Mouse (Mus musculus): ENCODE measurements at regions not wholly inside any gene's neighbourhood (a gene's known extent, or its start where the extent isn't known, plus 50 kb on each side); places are given as distances from the start of the nearest gene placed in this dataset.

DNA sequence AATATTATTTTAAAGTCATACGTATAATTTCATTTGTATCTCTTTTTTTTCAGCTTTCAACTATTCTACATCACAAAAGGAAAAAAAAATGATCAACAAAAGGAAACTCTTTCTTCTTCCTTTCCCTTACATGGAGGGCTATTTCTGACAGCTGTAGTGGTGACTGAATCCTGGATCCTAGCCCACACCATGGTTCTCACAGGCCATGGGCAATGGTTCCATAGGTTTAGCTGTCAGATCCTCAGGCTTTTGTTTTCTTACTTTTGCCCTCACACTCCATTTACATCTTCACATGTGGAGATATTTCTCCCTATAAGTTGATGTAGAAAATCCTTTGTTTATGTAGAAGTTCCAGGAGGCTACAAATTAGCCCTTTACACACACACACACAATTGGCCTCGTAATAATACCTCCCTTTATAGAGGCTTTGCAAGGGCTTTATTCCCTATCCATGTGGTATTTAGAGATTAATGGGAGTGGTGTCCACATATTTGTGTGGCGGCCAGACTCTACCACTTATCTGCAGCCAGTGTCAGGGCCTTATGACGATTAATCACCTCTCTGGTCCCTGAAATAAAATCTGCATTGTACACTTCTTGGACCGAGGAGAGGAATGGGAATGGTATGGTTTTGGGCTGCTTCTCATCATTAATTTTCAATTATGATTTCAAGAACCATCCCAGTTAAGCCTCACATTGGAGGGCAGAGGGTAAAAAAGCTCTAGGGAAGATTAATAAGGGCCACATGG is 1057.0 kb downstream of the Flrt2 start:
- Histone ChIP-seq H3K4me3 (ENCODE audit: low read length) (no peak overlapping the region), H3K4me1 (replicated peaks; ENCODE audit: control insufficient read depth, insufficient read depth, low read length) (no peaks in the 10 kb centered on the region), H3K9me3 (ENCODE audit: control insufficient read depth, low read length) (no peaks in the 10 kb centered on the region), H3K36me3 (ENCODE audit: control insufficient read depth, insufficient read depth, low read length) (no peaks in the 10 kb centered on the region), H3K27ac (ENCODE audit: low read length) (peak overlapping the region; percentile 13; the same call in 1 of the 2 replicates), H3K4me2 (ENCODE audit: low read depth, low read length) (no peak overlapping the region), H3K27me3 (ENCODE audit: control insufficient read depth, insufficient read depth, low read depth, low read length) (no peaks in the 10 kb centered on the region), H3K9ac (ENCODE audit: low read length) (no peak overlapping the region)
- 34% methylated on average over 5 of the region's 5 CpGs for WGBS
- peak; percentile 90 for ATAC-seq (ENCODE audit: low read depth)

DNA sequence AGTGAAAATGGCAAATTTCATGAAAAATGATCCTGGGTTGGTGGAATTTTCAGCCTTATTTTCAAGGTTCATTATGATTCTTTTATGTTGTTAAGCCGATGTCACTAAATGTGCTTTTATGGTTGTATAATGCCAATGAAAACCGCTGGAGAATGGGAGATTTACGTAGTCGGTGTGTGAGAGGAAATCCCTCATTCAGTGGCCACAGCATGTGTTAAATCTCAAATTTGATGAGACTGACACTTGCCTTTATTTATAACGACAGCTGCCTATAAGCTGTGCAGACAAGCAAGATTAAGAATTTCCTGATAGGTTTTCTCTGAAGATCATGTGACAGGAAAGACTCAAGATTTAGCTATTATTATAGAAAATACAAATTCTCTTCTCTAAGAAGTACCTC is 1062.7 kb downstream of the Flrt2 start:
- Histone ChIP-seq H3K27me3 (ENCODE audit: control insufficient read depth, insufficient read depth, low read depth, low read length) (no peaks in the 10 kb centered on the region), H3K9me3 (ENCODE audit: control insufficient read depth, low read length) (no peaks in the 10 kb centered on the region), H3K4me2 (ENCODE audit: low read depth, low read length) (no peak overlapping the region), H3K4me3 (ENCODE audit: low read length) (no peak overlapping the region), H3K4me1 (replicated peaks; ENCODE audit: control insufficient read depth, insufficient read depth, low read length) (no peaks in the 10 kb centered on the region), H3K9ac (ENCODE audit: low read length) (no peak overlapping the region), H3K27ac (ENCODE audit: low read length) (no peak overlapping the region), H3K36me3 (ENCODE audit: control insufficient read depth, insufficient read depth, low read length) (no peaks in the 10 kb centered on the region)
- no peak for ATAC-seq (ENCODE audit: low read depth)
- 75% methylated on average over 5 of the region's 5 CpGs for WGBS

DNA sequence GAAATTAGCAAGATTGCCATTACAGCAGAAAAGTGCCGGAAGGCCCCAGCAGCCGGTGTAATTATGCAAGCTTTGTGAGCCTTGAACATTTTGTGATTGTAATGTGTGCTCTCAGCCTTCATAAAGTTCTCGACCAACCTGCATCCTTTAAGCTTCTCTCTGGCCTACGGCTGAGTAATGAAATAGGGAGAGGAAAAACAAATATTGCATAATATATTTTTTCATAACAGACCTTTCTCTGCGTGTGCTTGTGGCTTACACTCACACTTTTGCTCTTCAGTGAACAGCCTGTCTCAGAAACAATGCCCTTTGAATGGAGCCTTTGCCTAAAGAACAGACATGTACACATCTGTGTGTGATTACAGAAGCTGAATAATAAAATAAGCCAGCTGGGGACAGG is 1071.1 kb downstream of the Flrt2 start:
- Histone ChIP-seq H3K4me2 (ENCODE audit: low read depth, low read length) (no peak overlapping the region), H3K36me3 (ENCODE audit: control insufficient read depth, insufficient read depth, low read length) (no peaks in the 10 kb centered on the region), H3K9me3 (ENCODE audit: control insufficient read depth, low read length) (no peaks in the 10 kb centered on the region), H3K9ac (ENCODE audit: low read length) (no peak overlapping the region), H3K27me3 (ENCODE audit: control insufficient read depth, insufficient read depth, low read depth, low read length) (no peaks in the 10 kb centered on the region), H3K4me1 (replicated peaks; ENCODE audit: control insufficient read depth, insufficient read depth, low read length) (no peaks in the 10 kb centered on the region), H3K4me3 (ENCODE audit: low read length) (no peak overlapping the region), H3K27ac (ENCODE audit: low read length) (no peak overlapping the region)
- no peak for ATAC-seq (ENCODE audit: low read depth)
- WGBS = 45% methylated on average over 5 of the region's 5 CpGs

DNA sequence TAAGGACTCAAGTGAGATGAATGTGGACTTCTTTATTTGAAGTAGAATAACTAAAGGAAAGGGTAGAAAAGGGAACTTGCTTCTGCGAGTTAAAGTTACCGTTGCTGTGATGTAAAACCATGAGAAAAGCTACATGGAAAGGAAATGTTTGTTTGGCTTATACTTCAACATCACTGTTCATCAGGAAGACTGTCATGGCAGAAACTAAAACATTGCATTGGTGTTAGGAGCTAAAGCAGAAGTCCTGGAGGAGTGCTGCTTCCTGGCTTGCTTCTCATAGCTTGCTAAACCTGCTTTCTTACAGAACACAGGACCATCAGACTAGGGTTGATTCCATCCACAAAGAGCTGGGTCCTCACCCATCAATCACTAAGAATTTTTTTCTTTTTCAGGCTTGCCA is 1071.6 kb downstream of the Flrt2 start:
- H3K27ac ChIP-seq (ENCODE audit: low read length) = no peak overlapping the region
- no peaks in the 10 kb centered on the region for H3K36me3 ChIP-seq (ENCODE audit: control insufficient read depth, insufficient read depth, low read length)
- no peaks in the 10 kb centered on the region for H3K27me3 ChIP-seq (ENCODE audit: control insufficient read depth, insufficient read depth, low read depth, low read length)
- H3K4me2 ChIP-seq (ENCODE audit: low read depth, low read length) = no peak overlapping the region
- 27% methylated on average over 2 of the region's 2 CpGs for WGBS
- ATAC-seq (ENCODE audit: low read depth) = no peak
- H3K9me3 ChIP-seq (ENCODE audit: control insufficient read depth, low read length) = no peaks in the 10 kb centered on the region
- no peak overlapping the region for H3K4me3 ChIP-seq (ENCODE audit: low read length)
- H3K4me1 ChIP-seq (replicated peaks; ENCODE audit: control insufficient read depth, insufficient read depth, low read length) = no peaks in the 10 kb centered on the region
- no peak overlapping the region for H3K9ac ChIP-seq (ENCODE audit: low read length)

DNA sequence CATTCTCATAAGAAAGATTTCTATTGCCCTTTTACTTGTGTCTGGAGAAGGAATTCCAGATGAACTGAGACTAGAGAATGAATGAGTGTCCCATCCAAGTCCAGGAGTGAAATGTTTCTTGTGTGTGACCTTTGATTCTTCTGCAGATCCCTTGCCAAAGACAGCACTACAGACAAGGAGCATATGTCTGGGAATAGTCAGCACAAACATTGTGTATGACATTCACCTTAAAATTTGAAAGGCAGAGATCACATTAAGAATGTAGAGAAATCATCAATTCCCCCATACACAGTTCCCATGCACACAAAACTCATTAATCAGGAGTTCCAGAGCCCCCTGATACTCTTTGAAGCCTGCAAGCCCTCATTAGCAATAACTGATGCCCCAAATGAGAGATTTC is 1072.2 kb downstream of the Flrt2 start:
- no peaks in the 10 kb centered on the region for H3K36me3 ChIP-seq (ENCODE audit: control insufficient read depth, insufficient read depth, low read length)
- H3K4me3 ChIP-seq (ENCODE audit: low read length) = no peak overlapping the region
- no peak for ATAC-seq (ENCODE audit: low read depth)
- H3K9me3 ChIP-seq (ENCODE audit: control insufficient read depth, low read length) = no peaks in the 10 kb centered on the region
- H3K27ac ChIP-seq (ENCODE audit: low read length) = no peak overlapping the region
- H3K4me2 ChIP-seq (ENCODE audit: low read depth, low read length) = no peak overlapping the region
- no peak overlapping the region for H3K9ac ChIP-seq (ENCODE audit: low read length)
- H3K4me1 ChIP-seq (replicated peaks; ENCODE audit: control insufficient read depth, insufficient read depth, low read length) = no peaks in the 10 kb centered on the region
- H3K27me3 ChIP-seq (ENCODE audit: control insufficient read depth, insufficient read depth, low read depth, low read length) = no peaks in the 10 kb centered on the region

DNA sequence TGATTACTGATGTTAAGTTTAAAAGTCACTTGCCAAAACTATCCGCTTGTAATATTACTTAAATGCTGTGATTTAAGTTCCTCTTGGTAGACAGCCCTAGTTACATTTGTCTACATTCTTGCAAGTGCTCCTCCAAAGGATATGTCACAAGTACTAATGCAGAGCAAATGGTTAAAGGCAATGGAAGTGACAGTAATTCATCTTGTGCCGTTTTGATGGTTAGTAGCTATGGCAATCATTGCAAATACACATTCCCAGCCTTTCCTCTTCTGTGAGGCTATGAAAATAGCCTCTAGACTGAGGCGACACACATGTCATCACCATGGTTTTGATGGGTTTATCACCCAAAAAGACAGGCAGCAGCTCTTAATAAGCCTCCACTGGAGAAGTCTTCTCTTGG is 1079.2 kb downstream of the Flrt2 start:
- ATAC-seq (ENCODE audit: low read depth) = no peak
- no peaks in the 10 kb centered on the region for H3K27me3 ChIP-seq (ENCODE audit: control insufficient read depth, insufficient read depth, low read depth, low read length)
- H3K9me3 ChIP-seq (ENCODE audit: control insufficient read depth, low read length) = no peaks in the 10 kb centered on the region
- H3K4me1 ChIP-seq (replicated peaks; ENCODE audit: control insufficient read depth, insufficient read depth, low read length) = no peaks in the 10 kb centered on the region
- 66% methylated on average over 3 of the region's 3 CpGs for WGBS
- H3K4me2 ChIP-seq (ENCODE audit: low read depth, low read length) = no peak overlapping the region
- H3K9ac ChIP-seq (ENCODE audit: low read length) = no peak overlapping the region
- H3K4me3 ChIP-seq (ENCODE audit: low read length) = no peak overlapping the region
- H3K27ac ChIP-seq (ENCODE audit: low read length) = no peak overlapping the region
- no peaks in the 10 kb centered on the region for H3K36me3 ChIP-seq (ENCODE audit: control insufficient read depth, insufficient read depth, low read length)

DNA sequence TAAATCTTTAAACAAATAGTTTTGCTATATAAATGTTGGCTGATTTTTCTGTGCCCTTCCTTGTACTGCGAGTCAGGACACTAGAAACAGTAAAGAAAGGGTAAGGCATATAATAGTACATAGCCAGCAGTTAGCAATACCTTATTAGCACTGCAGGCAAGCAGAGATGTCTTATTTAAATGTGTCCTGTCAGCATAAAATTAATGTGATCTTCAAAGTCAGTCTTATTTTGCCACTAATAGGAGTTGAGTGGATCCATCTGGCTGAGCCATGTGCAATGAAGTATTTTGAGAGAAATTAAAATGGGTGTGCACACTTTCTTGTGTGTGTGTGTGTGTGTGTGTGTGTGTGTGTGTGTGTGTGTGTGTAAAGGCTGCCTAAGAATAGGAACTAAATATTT is 1129.3 kb downstream of the Flrt2 start:
- Histone ChIP-seq H3K27ac (ENCODE audit: low read length) (no peak overlapping the region), H3K4me1 (replicated peaks; ENCODE audit: control insufficient read depth, insufficient read depth, low read length) (no peaks in the 10 kb centered on the region), H3K4me2 (ENCODE audit: low read depth, low read length) (no peak overlapping the region), H3K4me3 (ENCODE audit: low read length) (no peak overlapping the region), H3K9me3 (ENCODE audit: control insufficient read depth, low read length) (no peaks in the 10 kb centered on the region), H3K9ac (ENCODE audit: low read length) (no peak overlapping the region), H3K27me3 (ENCODE audit: control insufficient read depth, insufficient read depth, low read depth, low read length) (no peaks in the 10 kb centered on the region), H3K36me3 (ENCODE audit: control insufficient read depth, insufficient read depth, low read length) (no peaks in the 10 kb centered on the region)
- WGBS = 22% methylated on average over 1 of the region's 1 CpGs
- no peak for ATAC-seq (ENCODE audit: low read depth)

DNA sequence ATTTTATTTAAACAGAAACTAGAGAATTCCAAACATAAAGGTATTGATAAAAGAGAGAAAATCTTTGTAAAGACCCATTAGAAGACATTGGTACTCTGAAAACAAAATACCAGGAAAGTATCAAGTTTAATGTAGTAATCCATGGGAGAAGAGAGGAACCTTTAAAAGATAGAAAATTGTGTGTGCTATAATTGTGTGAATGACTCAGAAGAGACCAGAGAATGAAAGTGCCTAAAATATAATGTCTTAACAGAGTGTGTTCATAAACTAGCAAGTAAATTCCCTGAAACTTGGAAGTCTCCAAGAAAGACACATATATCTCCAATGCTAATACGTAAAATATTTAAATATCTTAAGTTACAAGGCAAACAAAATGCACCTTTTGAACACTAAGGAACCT is 1136.4 kb downstream of the Flrt2 start:
- Histone ChIP-seq H3K9ac (ENCODE audit: low read length) (no peak overlapping the region), H3K4me1 (replicated peaks; ENCODE audit: control insufficient read depth, insufficient read depth, low read length) (no peaks in the 10 kb centered on the region), H3K27me3 (ENCODE audit: control insufficient read depth, insufficient read depth, low read depth, low read length) (no peaks in the 10 kb centered on the region), H3K9me3 (ENCODE audit: control insufficient read depth, low read length) (no peaks in the 10 kb centered on the region), H3K4me2 (ENCODE audit: low read depth, low read length) (no peak overlapping the region), H3K4me3 (ENCODE audit: low read length) (no peak overlapping the region), H3K36me3 (ENCODE audit: control insufficient read depth, insufficient read depth, low read length) (no peaks in the 10 kb centered on the region), H3K27ac (ENCODE audit: low read length) (no peak overlapping the region)
- 84% methylated on average over 1 of the region's 1 CpGs for WGBS
- ATAC-seq (ENCODE audit: low read depth) = no peak
